In the genomic region with DNA sequence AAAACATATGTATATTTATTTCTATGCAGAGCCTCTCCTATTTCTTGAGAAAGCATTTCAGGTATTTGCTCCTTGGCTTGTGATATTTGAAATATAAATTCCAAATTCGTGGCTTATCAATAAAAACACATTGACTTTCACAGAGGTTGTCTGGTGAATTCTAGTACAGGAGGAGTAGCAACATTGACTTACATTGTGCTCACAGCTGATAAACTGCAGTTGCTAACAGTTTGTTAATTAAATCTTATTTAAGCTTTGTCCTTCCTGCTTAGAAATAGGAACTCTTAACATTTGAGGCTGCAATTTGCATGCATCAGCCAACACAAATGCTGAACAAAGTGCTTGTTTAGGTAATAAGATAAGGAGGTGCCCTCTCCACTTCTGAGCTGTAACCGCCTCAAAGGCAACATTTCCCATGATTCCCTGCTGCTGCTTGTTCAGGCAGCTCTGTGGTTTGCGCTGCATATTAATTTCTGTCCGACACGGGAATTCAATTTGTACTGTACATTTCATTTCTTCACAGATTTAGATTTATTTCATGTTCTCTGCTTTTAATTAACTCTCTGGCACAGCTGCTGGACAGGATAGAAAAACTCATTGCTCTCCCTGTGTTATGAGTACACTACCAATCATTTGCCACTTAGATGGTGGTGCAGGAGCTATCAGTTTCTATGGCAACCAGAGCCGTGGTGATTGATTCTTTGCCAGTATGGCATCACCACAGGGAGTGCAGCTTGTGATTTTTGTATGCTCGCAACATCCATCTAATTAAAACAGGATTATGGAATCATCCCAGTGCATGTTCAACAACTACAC, we compare ENCODE assay signal across 9 mouse cellular contexts.
A peak's percentile ranks its signal among the peaks of the same experiment; 100 is the strongest.
DNase-seq lines count a peak whose midpoint lies in the region; ATAC-seq and TF ChIP-seq lines count a peak whose summit lies in the region.
"Had no signal": no experiment of that assay in that cellular context is flagged by ENCODE, and none has a peak within 500 bp of the region (broad histone marks: within the 10 kb centered on the region; RNA-seq: fewer than 3 reads in every experiment).

No protein-coding gene starts in this region.

- TF ChIP-seq POLR2A in brain, embryonic 14.5 days (IDR thresholded peaks at IDR 0.05; ENCODE audit: borderline replicate concordance, extremely low read depth, insufficient read depth, insufficient read length, poor library complexity, severe bottlenecking) = no peak

- H3K27ac ChIP-seq in forebrain, embryonic 15.5 days (replicated peaks) = peak overlapping the region; percentile 58
- H3K27ac ChIP-seq in midbrain, embryonic 16.5 days (ENCODE audit: low read length) = peak overlapping the region; percentile 44

- peak overlapping the region; percentile 36 for H3K4me2 ChIP-seq in forebrain, embryonic 15.5 days (replicated peaks)
- peak overlapping the region; percentile 32 for H3K4me2 ChIP-seq in midbrain, embryonic 16.5 days (ENCODE audit: low read length)

- peak; percentile 97 for ATAC-seq in forebrain, embryonic 15.5 days (replicated peaks)
- ATAC-seq in midbrain, embryonic 16.5 days = peak; percentile 97

- H3K9me3 ChIP-seq in forebrain, embryonic 15.5 days = no peaks in the 10 kb centered on the region
- H3K9me3 ChIP-seq in midbrain, embryonic 16.5 days (replicated peaks; ENCODE audit: control insufficient read depth, low read length, poor library complexity, severe bottlenecking) = no peaks in the 10 kb centered on the region

- 22% methylated on average over 7 of the region's 7 CpGs for WGBS in forebrain, embryonic 15.5 days
- 27% methylated on average over 7 of the region's 7 CpGs for WGBS in midbrain, embryonic 16.5 days

- H3K4me1 ChIP-seq in forebrain, embryonic 15.5 days = peaks cover 17% of the 10 kb centered on the region
- peaks cover 7% of the 10 kb centered on the region; the same call in 1 of the 2 replicates for H3K4me1 ChIP-seq in midbrain, embryonic 16.5 days (ENCODE audit: control insufficient read depth, insufficient read depth, low read length)

- no peak overlapping the region for H3K9ac ChIP-seq in forebrain, embryonic 15.5 days (replicated peaks)
- H3K9ac ChIP-seq in midbrain, embryonic 16.5 days (ENCODE audit: low read depth, low read length) = no peak overlapping the region

- peak; percentile 96 for DNase-seq in brain, embryonic 14.5 days (ENCODE audit: low read depth)
- peak; percentile 61 for DNase-seq in layer of hippocampus, adult 9-10 months (ENCODE audit: low spot score)
- no peak for DNase-seq in gastrocnemius, postnatal 10 days
- no peak for DNase-seq in heart, adult 18-20 months
- DNase-seq in lung, postnatal 25 days (ENCODE audit: low spot score) = no peak
- no peak for DNase-seq in ovary, postnatal 14 days (ENCODE audit: low spot score)
- DNase-seq: adrenal gland, adult 2 months had no signal

- TF ChIP-seq CTCF in brain, embryonic 14.5 days (IDR thresholded peaks at IDR 0.05; ENCODE audit: borderline replicate concordance, extremely low read depth, insufficient read depth, insufficient read length) = no peak

- peak overlapping the region; percentile 22 for H3K4me3 ChIP-seq in forebrain, embryonic 15.5 days
- peak overlapping the region; percentile 19 for H3K4me3 ChIP-seq in midbrain, embryonic 16.5 days (ENCODE audit: low read depth, low read length)

- H3K36me3 ChIP-seq in forebrain, embryonic 15.5 days = no peaks in the 10 kb centered on the region
- no peaks in the 10 kb centered on the region for H3K36me3 ChIP-seq in midbrain, embryonic 16.5 days (ENCODE audit: control insufficient read depth, insufficient read depth, low read length)

- no peaks in the 10 kb centered on the region for H3K27me3 ChIP-seq in forebrain, embryonic 15.5 days
- H3K27me3 ChIP-seq in midbrain, embryonic 16.5 days (ENCODE audit: control insufficient read depth, insufficient read depth, low read depth, low read length) = no peaks in the 10 kb centered on the region

Comparison
In these comparisons a context has a peak if more than half of its experiments do, and no peak if none do; other contexts are left out.
1. DNase-seq: peak in brain, embryonic 14.5 days (single experiment) and layer of hippocampus, adult 9-10 months (single experiment); none in gastrocnemius, postnatal 10 days (single experiment), heart, adult 18-20 months (0 of 2), lung, postnatal 25 days (single experiment) and ovary, postnatal 14 days (single experiment).